8 mouse cellular contexts compared by ENCODE assay signal in genomic region chr8:95533584-95534387, GRCm38 (mm10). TPM values are rescaled to one million over a fixed set of nuclear protein-coding genes. Genes with fewer than 3 reads are reported as not detected.
A peak's percentile ranks its signal among the peaks of the same experiment; 100 is the strongest.
DNase-seq lines count a peak whose midpoint lies in the region; ATAC-seq lines count a peak whose summit lies in the region.

Gene Ccdc113, plus strand, starts transcription at chr8:95534085.

- no peaks in the 10 kb centered on the region for H3K27me3 ChIP-seq in hindbrain, embryonic 16.5 days (replicated peaks; ENCODE audit: control insufficient read depth, insufficient read depth, low read length)

- peak within 1 kb of the TSS; percentile 78 for H3K4me2 ChIP-seq in hindbrain, embryonic 16.5 days (ENCODE audit: low read length)

- H3K27ac ChIP-seq in hindbrain, embryonic 16.5 days (ENCODE audit: low read depth, low read length), result no peak within 1 kb of the TSS

- no peaks in the 10 kb centered on the region for H3K9me3 ChIP-seq in hindbrain, embryonic 16.5 days (ENCODE audit: control insufficient read depth, low read length)

- H3K9ac ChIP-seq in hindbrain, embryonic 16.5 days (ENCODE audit: low read depth, low read length), result peak within 1 kb of the TSS; percentile 69

- no peaks in the 10 kb centered on the region for H3K36me3 ChIP-seq in hindbrain, embryonic 16.5 days (ENCODE audit: control insufficient read depth, insufficient read depth, low read length)

- peak within 1 kb of the TSS; percentile 52 for H3K4me3 ChIP-seq in hindbrain, embryonic 16.5 days (ENCODE audit: low read length)

- peak; percentile 40 to 58 for DNase-seq in adrenal gland, adult 18-20 months (ENCODE audit: low spot score in 2 of 2)
- DNase-seq in cerebellum, postnatal 10 days, result peak; percentile 79
- DNase-seq in frontal cortex, adult 2 months (ENCODE audit: extremely low spot score in 1 of 2, low spot score in 1 of 2), result peak; percentile 28 to 62
- DNase-seq in left cerebral cortex, adult 8-10 months (ENCODE audit: low spot score in 2 of 2), result peak; percentile 51 to 70
- DNase-seq in lung, postnatal 4 days, result peak; percentile 63 to 75
- DNase-seq in retina, embryonic 14.5 days (ENCODE audit: low spot score), result peak; percentile 77
- DNase-seq in yolk sac, embryonic 10.5 days (ENCODE audit: low spot score), result peak; percentile 50

- 6% methylated on average over 33 of the region's 33 CpGs for WGBS in hindbrain, embryonic 16.5 days

- peak; percentile 89 for ATAC-seq in hindbrain, embryonic 16.5 days

- 0 out of 2 replicates have a peak, but pooled peaks cover 3% of the 10 kb centered on the region for H3K4me1 ChIP-seq in hindbrain, embryonic 16.5 days (ENCODE audit: control insufficient read depth, insufficient read depth, low read depth, low read length)

RNA-seq across cellular contexts. Expression of gene Ccdc113, which starts in this region (rescaled TPM):
- under 1 TPM; 0.54 to 0.63 TPM for total RNA-seq in adrenal gland, adult 18-20 months (2021)
- polyA plus RNA-seq in frontal cortex, adult 2 months (2012; rRNA removed), result 2.0 and 2.2 TPM in 2 replicates
- polyA plus RNA-seq in hindbrain, embryonic 16.5 days (2015; fragmentation: Nextera tagmentation; extraction: Ambion mirVana), result 2.4 and 3.4 TPM in 2 replicates
- 1 to 10 TPM; 2.2 to 4.2 (median 3.4) TPM for total RNA-seq in left cerebral cortex, adult 8-10 months (2022)

Comparison
In these comparisons a context has a peak if more than half of its experiments do, and no peak if none do; other contexts are left out.
1. Peak in DNase-seq in adrenal gland, adult 18-20 months; RNA of the gene not detected or under 1 TPM.